9 mouse cellular contexts compared by ENCODE assay signal in the genomic region with DNA sequence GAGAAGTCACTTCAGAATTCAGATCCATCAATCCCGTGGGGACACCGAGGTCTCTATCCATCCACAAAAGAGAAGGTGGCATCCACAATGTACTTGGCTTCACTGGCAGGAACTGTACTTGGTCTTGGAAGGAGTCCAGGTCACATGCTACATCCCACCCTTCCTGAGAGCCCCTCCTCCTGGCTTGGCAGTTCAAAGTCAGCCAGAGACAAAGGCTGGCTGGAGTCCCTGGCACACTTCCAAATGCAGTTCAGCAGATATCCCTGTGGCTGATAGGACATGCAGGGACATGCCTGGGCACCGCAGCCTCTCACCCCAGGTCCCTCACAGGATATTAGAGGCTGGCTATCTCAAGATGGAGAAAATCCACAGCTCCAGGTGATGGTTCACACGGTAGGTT. TPM values are rescaled to one million over a fixed set of nuclear protein-coding genes. Genes with fewer than 3 reads are reported as not detected.
A peak's percentile ranks its signal among the peaks of the same experiment; 100 is the strongest.
DNase-seq lines count a peak whose midpoint lies in the region; ATAC-seq lines count a peak whose summit lies in the region.
"Had no signal": no experiment of that assay in that cellular context is flagged by ENCODE, and none has a peak within 500 bp of the region (broad histone marks: within the 10 kb centered on the region; RNA-seq: fewer than 3 reads in every experiment).

No protein-coding gene starts in this region.

- no peak overlapping the region for H3K9ac ChIP-seq in midbrain, embryonic 12.5 days (replicated peaks)

- peak; percentile 37 for DNase-seq in cerebellum, adult 11 months
- peak; percentile 96 for DNase-seq in ZHBTc4 (ENCODE audit: low read depth, low spot score)
- DNase-seq in heart, postnatal 10 days: peak; percentile 93 to 94
- DNase-seq in kidney, postnatal 36 days: peak; percentile 95 to 97
- DNase-seq in thymus, postnatal 36 days: no peak

- ATAC-seq in cerebellum, adult (ENCODE audit: insufficient number of reproducible peaks, low FRiP score, low TSS enrichment): no peak
- peak; percentile 24; the same call in 1 of the 2 replicates for ATAC-seq in erythroblast, adult 5-6 weeks (replicated peaks; ENCODE audit: low FRiP score, poor library complexity, severe bottlenecking)
- peak; percentile 53 for ATAC-seq in midbrain, embryonic 12.5 days (ENCODE audit: low FRiP score, low read depth)

- intact Hi-C loops in heart, postnatal 10 days (cut with DNase I): no loop called here

- H3K4me3 ChIP-seq in midbrain, embryonic 12.5 days: no peak overlapping the region

- WGBS in midbrain, embryonic 12.5 days: 75% methylated on average over 4 of the region's 4 CpGs

- peaks cover 31% of the 10 kb centered on the region for H3K4me1 ChIP-seq in midbrain, embryonic 12.5 days

- no peaks in the 10 kb centered on the region for H3K9me3 ChIP-seq in midbrain, embryonic 12.5 days

- H3K4me2 ChIP-seq in midbrain, embryonic 12.5 days (replicated peaks): no peak overlapping the region

- peaks cover 35% of the 10 kb centered on the region for H3K36me3 ChIP-seq in midbrain, embryonic 12.5 days

- no peaks in the 10 kb centered on the region for H3K27me3 ChIP-seq in midbrain, embryonic 12.5 days

- H3K27ac ChIP-seq in midbrain, embryonic 12.5 days (replicated peaks): peak overlapping the region; percentile 66

RNA-seq across cellular contexts. Expression of gene Pgpep1, which starts 10.9 kb away (rescaled TPM):
- total RNA-seq in erythroblast, adult 5-6 weeks (2015; ENCODE audit: low replicate concordance): 1.2 and 5.9 TPM in 2 replicates
- total RNA-seq in erythroblast, adult 5-6 weeks (2017; ENCODE audit: low replicate concordance): 0.28 and 1.4 TPM in 2 replicates
- total RNA-seq in heart, postnatal 10 days (2021): 10 to 100 TPM; 39.6 to 42.9 TPM
- 82.7 and 93.7 TPM in 2 replicates for polyA plus RNA-seq in midbrain, embryonic 12.5 days (2016; fragmentation: Nextera tagmentation; extraction: Ambion mirVana)

RNA-seq across cellular contexts. Expression of gene Gdf15, which starts 17.1 kb away (rescaled TPM):
- total RNA-seq in erythroblast, adult 5-6 weeks (2015; ENCODE audit: low replicate concordance): not detected in 2 replicates
- 0.60 TPM in 1 of 2 replicates, not detected in the other for total RNA-seq in erythroblast, adult 5-6 weeks (2017; ENCODE audit: low replicate concordance)
- total RNA-seq in heart, postnatal 10 days (2021): 1 to 10 TPM in 1 of 2 experiments, under 1 TPM in 1; 0.86 to 1.1 TPM
- 0.17 TPM in 1 of 2 replicates, not detected in the other for polyA plus RNA-seq in midbrain, embryonic 12.5 days (2016; fragmentation: Nextera tagmentation; extraction: Ambion mirVana)
- total RNA-seq: layer of hippocampus, postnatal 14 days had no signal

RNA-seq across cellular contexts. Expression of gene Lsm4, which starts 23.7 kb away (rescaled TPM):
- 41.1 and 51.6 TPM in 2 replicates for total RNA-seq in erythroblast, adult 5-6 weeks (2015; ENCODE audit: low replicate concordance)
- total RNA-seq in erythroblast, adult 5-6 weeks (2017; ENCODE audit: low replicate concordance): 20.9 and 26.2 TPM in 2 replicates
- total RNA-seq in heart, postnatal 10 days (2021): 10 to 100 TPM; 82.8 to 94.1 TPM
- 255 and 263 TPM in 2 replicates for polyA plus RNA-seq in midbrain, embryonic 12.5 days (2016; fragmentation: Nextera tagmentation; extraction: Ambion mirVana)

RNA-seq across cellular contexts. Expression of gene Lrrc25, which starts 33.4 kb away (rescaled TPM):
- total RNA-seq in erythroblast, adult 5-6 weeks (2015; ENCODE audit: low replicate concordance): 5.4 and 9.0 TPM in 2 replicates
- 0.98 and 2.3 TPM in 2 replicates for total RNA-seq in erythroblast, adult 5-6 weeks (2017; ENCODE audit: low replicate concordance)
- total RNA-seq in heart, postnatal 10 days (2021): 1 to 10 TPM; 1.1 to 1.6 TPM
- polyA plus RNA-seq in midbrain, embryonic 12.5 days (2016; fragmentation: Nextera tagmentation; extraction: Ambion mirVana): 1.0 and 1.6 TPM in 2 replicates

RNA-seq across cellular contexts. Expression of gene Ssbp4, which starts 40.7 kb away (rescaled TPM):
- 6.3 and 10.9 TPM in 2 replicates for total RNA-seq in erythroblast, adult 5-6 weeks (2015; ENCODE audit: low replicate concordance)
- 6.3 and 13.8 TPM in 2 replicates for total RNA-seq in erythroblast, adult 5-6 weeks (2017; ENCODE audit: low replicate concordance)
- total RNA-seq in heart, postnatal 10 days (2021): 10 to 100 TPM; 54.7 to 55.6 TPM
- 115 and 118 TPM in 2 replicates for polyA plus RNA-seq in midbrain, embryonic 12.5 days (2016; fragmentation: Nextera tagmentation; extraction: Ambion mirVana)

Comparison
In these comparisons a context has a peak if more than half of its experiments do, and no peak if none do; other contexts are left out.
1. DNase-seq: peak in cerebellum, adult 11 months (single experiment), ZHBTc4 (single experiment), heart, postnatal 10 days (2 of 2) and kidney, postnatal 36 days (2 of 2); none in thymus, postnatal 36 days (0 of 2).
2. RNA of gene Pgpep1, which starts 10.9 kb away (total RNA-seq): 39.6 to 42.9 TPM in heart, postnatal 10 days; 0.28 to 5.9 TPM in erythroblast, adult 5-6 weeks; every median in the first group is over 4 times any median in the second.